In genomic region chr11:8219911-8220310, GRCm38 (mm10) we compare ENCODE assay signal across 25 mouse cellular contexts.
DNase-seq lines count a peak whose midpoint lies in the region; ATAC-seq and TF ChIP-seq lines count a peak whose summit lies in the region.
"Had no signal": no experiment of that assay in that cellular context is flagged by ENCODE, and none has a peak within 500 bp of the region (broad histone marks: within the 10 kb centered on the region; RNA-seq: fewer than 3 reads in every experiment).

No protein-coding gene starts in this region.

- 50% methylated on average over 6 of the region's 6 CpGs for WGBS in kidney, embryonic 14.5 days
- WGBS in kidney, embryonic 16.5 days, result 55% methylated on average over 6 of the region's 6 CpGs
- 51% methylated on average over 6 of the region's 6 CpGs for WGBS in kidney, embryonic 15.5 days
- WGBS in liver, adult 2 months, result 72% methylated on average over 6 of the region's 6 CpGs
- 75% methylated on average over 6 of the region's 6 CpGs for WGBS in forebrain, postnatal 0 days

- H3K4me2 ChIP-seq in kidney, embryonic 14.5 days (replicated peaks; ENCODE audit: low read depth, low read length), result no peak overlapping the region
- H3K4me2 ChIP-seq in kidney, embryonic 16.5 days (replicated peaks; ENCODE audit: low read depth, low read length), result no peak overlapping the region
- H3K4me2 ChIP-seq in kidney, embryonic 15.5 days, result no peak overlapping the region
- no peak overlapping the region for H3K4me2 ChIP-seq in forebrain, postnatal 0 days (ENCODE audit: low read depth)
- H3K4me2 ChIP-seq: embryonic facial prominence, embryonic 13.5 days; forebrain, embryonic 12.5 days; forebrain, embryonic 15.5 days; heart, embryonic 12.5 days; heart, embryonic 15.5 days; hindbrain, embryonic 13.5 days had no signal

- H3K27ac ChIP-seq in kidney, embryonic 14.5 days (ENCODE audit: low read depth, low read length), result no peak overlapping the region
- H3K27ac ChIP-seq in kidney, embryonic 16.5 days (ENCODE audit: low read length), result no peak overlapping the region
- H3K27ac ChIP-seq in kidney, embryonic 15.5 days, result no peak overlapping the region
- peak overlapping the region; percentile 48; the same call in 1 of the 2 replicates for H3K27ac ChIP-seq in liver, adult 2 months (replicated peaks; ENCODE audit: insufficient read depth, low read depth, low read length)
- no peak overlapping the region for H3K27ac ChIP-seq in forebrain, postnatal 0 days (ENCODE audit: low read depth, low read length)
- H3K27ac ChIP-seq: embryonic facial prominence, embryonic 10.5 days; embryonic facial prominence, embryonic 13.5 days; forebrain, embryonic 12.5 days; forebrain, embryonic 15.5 days; heart, embryonic 15.5 days; hindbrain, embryonic 10.5 days; hindbrain, embryonic 13.5 days had no signal

- TF ChIP-seq POLR2A in liver, adult 2 months (IDR thresholded peaks at IDR 0.05; ENCODE audit: extremely low read depth, insufficient read depth, low read length), result no peak

- no peak for ATAC-seq in kidney, embryonic 14.5 days (ENCODE audit: low FRiP score, low TSS enrichment)
- peak; percentile 76; the same call in 1 of the 2 replicates for ATAC-seq in kidney, embryonic 16.5 days (ENCODE audit: low FRiP score, low TSS enrichment)
- no peak for ATAC-seq in kidney, embryonic 15.5 days (replicated peaks; ENCODE audit: low FRiP score)
- no peak for ATAC-seq in forebrain, postnatal 0 days
- ATAC-seq: CD4-positive, CD25-positive, alpha-beta regulatory T cell, adult 4 months; forebrain, embryonic 15.5 days; hindbrain, embryonic 16.5 days had no signal

- no peak for TF ChIP-seq CTCF in liver, adult 2 months (IDR thresholded peaks at IDR 0.05; ENCODE audit: low read depth, low read length)
- TF ChIP-seq CTCF in forebrain, postnatal 0 days (IDR thresholded peaks at IDR 0.05; ENCODE audit: low read depth), result no peak

- no peaks in the 10 kb centered on the region for H3K79me2 ChIP-seq in liver, adult 2 months (ENCODE audit: control insufficient read depth, insufficient read depth, low read length)

- H3K9me3 ChIP-seq in kidney, embryonic 14.5 days (ENCODE audit: control insufficient read depth, low read length), result no peaks in the 10 kb centered on the region
- no peaks in the 10 kb centered on the region for H3K9me3 ChIP-seq in kidney, embryonic 16.5 days (ENCODE audit: low read length)
- H3K9me3 ChIP-seq in kidney, embryonic 15.5 days (replicated peaks), result no peaks in the 10 kb centered on the region
- H3K9me3 ChIP-seq in forebrain, postnatal 0 days (ENCODE audit: low read length), result no peaks in the 10 kb centered on the region
- H3K9me3 ChIP-seq: embryonic facial prominence, embryonic 10.5 days; embryonic facial prominence, embryonic 13.5 days; forebrain, embryonic 12.5 days; forebrain, embryonic 15.5 days; heart, embryonic 12.5 days; heart, embryonic 15.5 days; hindbrain, embryonic 10.5 days; hindbrain, embryonic 13.5 days had no signal

- no peaks in the 10 kb centered on the region for H3K27me3 ChIP-seq in kidney, embryonic 14.5 days (ENCODE audit: control insufficient read depth, insufficient read depth, low read length)
- H3K27me3 ChIP-seq in kidney, embryonic 16.5 days (ENCODE audit: insufficient read depth, low read length), result no peaks in the 10 kb centered on the region
- no peaks in the 10 kb centered on the region for H3K27me3 ChIP-seq in kidney, embryonic 15.5 days
- H3K27me3 ChIP-seq in liver, adult 2 months (ENCODE audit: control insufficient read depth, insufficient read depth, low read length), result no peaks in the 10 kb centered on the region
- no peaks in the 10 kb centered on the region for H3K27me3 ChIP-seq in forebrain, postnatal 0 days (ENCODE audit: insufficient read depth, low read length)
- H3K27me3 ChIP-seq: embryonic facial prominence, embryonic 13.5 days; forebrain, embryonic 12.5 days; forebrain, embryonic 15.5 days; heart, embryonic 12.5 days; heart, embryonic 15.5 days; hindbrain, embryonic 13.5 days had no signal

- no peaks in the 10 kb centered on the region for H3K36me3 ChIP-seq in kidney, embryonic 14.5 days (ENCODE audit: control insufficient read depth, insufficient read depth, low read length)
- H3K36me3 ChIP-seq in kidney, embryonic 16.5 days (ENCODE audit: insufficient read depth, low read length), result no peaks in the 10 kb centered on the region
- no peaks in the 10 kb centered on the region for H3K36me3 ChIP-seq in kidney, embryonic 15.5 days
- H3K36me3 ChIP-seq in liver, adult 2 months (ENCODE audit: control insufficient read depth, insufficient read depth, low read length), result no peaks in the 10 kb centered on the region
- no peaks in the 10 kb centered on the region for H3K36me3 ChIP-seq in forebrain, postnatal 0 days (ENCODE audit: insufficient read depth)
- H3K36me3 ChIP-seq: embryonic facial prominence, embryonic 10.5 days; embryonic facial prominence, embryonic 13.5 days; forebrain, embryonic 12.5 days; forebrain, embryonic 15.5 days; heart, embryonic 12.5 days; heart, embryonic 15.5 days; hindbrain, embryonic 10.5 days; hindbrain, embryonic 13.5 days had no signal

- H3K4me1 ChIP-seq in kidney, embryonic 14.5 days (ENCODE audit: control insufficient read depth, insufficient read depth, low read length), result no peaks in the 10 kb centered on the region
- H3K4me1 ChIP-seq in kidney, embryonic 16.5 days (ENCODE audit: insufficient read depth, low read length), result no peaks in the 10 kb centered on the region
- no peaks in the 10 kb centered on the region for H3K4me1 ChIP-seq in kidney, embryonic 15.5 days
- no peaks in the 10 kb centered on the region for H3K4me1 ChIP-seq in liver, adult 2 months (ENCODE audit: control insufficient read depth, insufficient read depth, low read length)
- no peaks in the 10 kb centered on the region for H3K4me1 ChIP-seq in forebrain, postnatal 0 days (ENCODE audit: insufficient read depth)
- H3K4me1 ChIP-seq: embryonic facial prominence, embryonic 10.5 days; forebrain, embryonic 12.5 days; forebrain, embryonic 15.5 days; heart, embryonic 12.5 days; hindbrain, embryonic 10.5 days; hindbrain, embryonic 13.5 days had no signal

- H3K4me3 ChIP-seq in kidney, embryonic 14.5 days (ENCODE audit: low read length), result no peak overlapping the region
- H3K4me3 ChIP-seq in kidney, embryonic 16.5 days (ENCODE audit: low read length), result no peak overlapping the region
- H3K4me3 ChIP-seq in kidney, embryonic 15.5 days (replicated peaks), result no peak overlapping the region
- no peak overlapping the region for H3K4me3 ChIP-seq in liver, adult 2 months (ENCODE audit: insufficient read depth, low read depth, low read length)
- H3K4me3 ChIP-seq in forebrain, postnatal 0 days (ENCODE audit: low read depth, low read length), result no peak overlapping the region
- H3K4me3 ChIP-seq: embryonic facial prominence, embryonic 10.5 days; embryonic facial prominence, embryonic 13.5 days; erythroblast, embryonic 14.5 days; forebrain, embryonic 12.5 days; forebrain, embryonic 15.5 days; heart, embryonic 12.5 days; heart, embryonic 15.5 days; hindbrain, embryonic 10.5 days; hindbrain, embryonic 13.5 days had no signal

- no peak overlapping the region for H3K9ac ChIP-seq in kidney, embryonic 14.5 days (ENCODE audit: low read depth, low read length)
- H3K9ac ChIP-seq in kidney, embryonic 16.5 days (replicated peaks; ENCODE audit: low read length), result no peak overlapping the region
- H3K9ac ChIP-seq in kidney, embryonic 15.5 days, result no peak overlapping the region
- H3K9ac ChIP-seq in liver, adult 2 months (ENCODE audit: low read depth, low read length), result no peak overlapping the region
- H3K9ac ChIP-seq in forebrain, postnatal 0 days, result no peak overlapping the region
- H3K9ac ChIP-seq: embryonic facial prominence, embryonic 13.5 days; forebrain, embryonic 12.5 days; forebrain, embryonic 15.5 days; heart, embryonic 12.5 days; heart, embryonic 15.5 days; hindbrain, embryonic 13.5 days had no signal

- DNase-seq in kidney, adult 11 months, result peak; percentile 7
- peak; percentile 20 for DNase-seq in liver, adult 2 months (ENCODE audit: extremely low read depth, low read depth, low spot score)
- DNase-seq in liver, result no peak
- no peak for DNase-seq in forebrain, postnatal 0 days
- DNase-seq: adrenal gland, adult 2 months; adrenal gland, postnatal 14 days; cerebellum, adult 11 months; cerebellum, adult 2 months; cerebellum, postnatal 36 days; embryo, embryonic 11 days; heart, postnatal 36 days had no signal

Comparison
In these comparisons a context has a peak if more than half of its experiments do, and no peak if none do; other contexts are left out.
1. DNase-seq: peak in kidney, adult 11 months (single experiment) and liver, adult 2 months (single experiment); none in liver (single experiment) and forebrain, postnatal 0 days (single experiment).